16 mouse cellular contexts compared by ENCODE assay signal in genomic region chr1:171459791-171460190, GRCm38 (mm10). TPM values are rescaled to one million over a fixed set of nuclear protein-coding genes. Genes with fewer than 3 reads are reported as not detected.
DNase-seq lines count a peak whose midpoint lies in the region; ATAC-seq lines count a peak whose summit lies in the region.
"Had no signal": no experiment of that assay in that cellular context is flagged by ENCODE, and none has a peak within 500 bp of the region (broad histone marks: within the 10 kb centered on the region; RNA-seq: fewer than 3 reads in every experiment).

No protein-coding gene starts in this region.

- ATAC-seq in heart, embryonic 13.5 days (ENCODE audit: extremely low read depth, insufficient number of reproducible peaks, low FRiP score, low TSS enrichment), result no peak
- ATAC-seq in forebrain, embryonic 13.5 days, result no peak
- ATAC-seq: inflammation-experienced regulatory T-cells, adult 6 months had no signal

- H3K4me2 ChIP-seq in heart, embryonic 13.5 days, result peak overlapping the region; percentile 6; the same call in 1 of the 2 replicates
- peak overlapping the region; percentile 43 for H3K4me2 ChIP-seq in forebrain, embryonic 13.5 days
- H3K4me2 ChIP-seq: heart, embryonic 12.5 days had no signal

- H3K27me3 ChIP-seq in heart, embryonic 13.5 days (replicated peaks), result no peaks in the 10 kb centered on the region
- H3K27me3 ChIP-seq in forebrain, embryonic 13.5 days, result no peaks in the 10 kb centered on the region
- H3K27me3 ChIP-seq: heart, embryonic 12.5 days had no signal

- peaks cover 44% of the 10 kb centered on the region for H3K36me3 ChIP-seq in heart, embryonic 13.5 days
- no peaks in the 10 kb centered on the region for H3K36me3 ChIP-seq in forebrain, embryonic 13.5 days (ENCODE audit: poor library complexity, severe bottlenecking)

- peaks cover 14% of the 10 kb centered on the region for H3K4me1 ChIP-seq in heart, embryonic 13.5 days
- peaks cover 15% of the 10 kb centered on the region for H3K4me1 ChIP-seq in forebrain, embryonic 13.5 days

- no peaks in the 10 kb centered on the region for H3K9me3 ChIP-seq in heart, embryonic 13.5 days
- H3K9me3 ChIP-seq in forebrain, embryonic 13.5 days (replicated peaks), result no peaks in the 10 kb centered on the region
- H3K9me3 ChIP-seq: heart, embryonic 12.5 days had no signal

- no peak overlapping the region for H3K4me3 ChIP-seq in heart, embryonic 13.5 days
- H3K4me3 ChIP-seq in forebrain, embryonic 13.5 days, result no peak overlapping the region
- H3K4me3 ChIP-seq: gastrocnemius, adult 2 months; heart, embryonic 12.5 days; myocyte had no signal

- intact Hi-C loops in heart, postnatal 10 days (cut with DNase I), result no loop called here

- 46% methylated on average over 5 of the region's 5 CpGs for WGBS in heart, embryonic 13.5 days
- 29% methylated on average over 5 of the region's 5 CpGs for WGBS in forebrain, embryonic 13.5 days

- DNase-seq in heart, postnatal 10 days, result no peak
- peak; percentile 58 to 73 for DNase-seq in kidney, postnatal 25 days
- no peak for DNase-seq in kidney, adult 18-20 months
- peak; percentile 76 for DNase-seq in retina, embryonic 14.5 days (ENCODE audit: low spot score)
- DNase-seq in spleen, postnatal 36 days (ENCODE audit: low spot score in 2 of 2), result no peak
- DNase-seq: cerebellum, adult 11-12 months; gastrocnemius, adult 2 months; liver; lung, adult 2 months; right cerebral cortex, postnatal 4 days; thymus, adult 2 months had no signal

- H3K9ac ChIP-seq in heart, embryonic 13.5 days, result no peak overlapping the region
- H3K9ac ChIP-seq in forebrain, embryonic 13.5 days, result no peak overlapping the region
- H3K9ac ChIP-seq: heart, embryonic 12.5 days had no signal

- H3K27ac ChIP-seq in heart, embryonic 13.5 days (replicated peaks), result peak overlapping the region; percentile 17; the same call in 1 of the 2 replicates
- no peak overlapping the region; the same call in 1 of the 2 replicates for H3K27ac ChIP-seq in forebrain, embryonic 13.5 days
- H3K27ac ChIP-seq: gastrocnemius, adult 2 months had no signal

RNA-seq across cellular contexts. Expression of gene F11r, which starts 22.5 kb away (rescaled TPM):
- polyA plus RNA-seq in heart, embryonic 13.5 days (2015; fragmentation: Nextera tagmentation; extraction: Ambion mirVana), result 61.8 and 66.1 TPM in 2 replicates
- total RNA-seq in heart, postnatal 10 days (2021), result 10 to 100 TPM; 59.4 to 65.1 TPM
- polyA plus RNA-seq in forebrain, embryonic 13.5 days (2015; fragmentation: Nextera tagmentation; extraction: Ambion mirVana), result 8.4 and 9.7 TPM in 2 replicates

RNA-seq across cellular contexts. Expression of gene Tstd1, which starts 41.1 kb away (rescaled TPM):
- 3.1 and 3.6 TPM in 2 replicates for polyA plus RNA-seq in heart, embryonic 13.5 days (2015; fragmentation: Nextera tagmentation; extraction: Ambion mirVana)
- 1 to 10 TPM; 1.6 TPM for total RNA-seq in heart, postnatal 10 days (2021)
- polyA plus RNA-seq in forebrain, embryonic 13.5 days (2015; fragmentation: Nextera tagmentation; extraction: Ambion mirVana), result 12.2 and 12.3 TPM in 2 replicates

RNA-seq across cellular contexts. Expression of gene Alyref2, which starts 43.5 kb away (rescaled TPM):
- 12.8 and 15.6 TPM in 2 replicates for polyA plus RNA-seq in heart, embryonic 13.5 days (2015; fragmentation: Nextera tagmentation; extraction: Ambion mirVana)
- total RNA-seq in heart, postnatal 10 days (2021), result 1 to 10 TPM; 4.4 to 4.5 TPM
- 23.0 and 24.5 TPM in 2 replicates for polyA plus RNA-seq in forebrain, embryonic 13.5 days (2015; fragmentation: Nextera tagmentation; extraction: Ambion mirVana)

RNA-seq across cellular contexts. Expression of gene Usf1, which starts 48.7 kb away (rescaled TPM):
- 52.1 and 53.3 TPM in 2 replicates for polyA plus RNA-seq in heart, embryonic 13.5 days (2015; fragmentation: Nextera tagmentation; extraction: Ambion mirVana)
- total RNA-seq in heart, postnatal 10 days (2021), result 10 to 100 TPM; 50.4 to 51.3 TPM
- polyA plus RNA-seq in forebrain, embryonic 13.5 days (2015; fragmentation: Nextera tagmentation; extraction: Ambion mirVana), result 205 and 211 TPM in 2 replicates

Comparison
In these comparisons a context has a peak if more than half of its experiments do, and no peak if none do; other contexts are left out.
1. DNase-seq: peak in kidney, postnatal 25 days (2 of 2) and retina, embryonic 14.5 days (single experiment); none in heart, postnatal 10 days (0 of 2), kidney, adult 18-20 months (single experiment) and spleen, postnatal 36 days (0 of 2).